Mouse (Mus musculus) embryonic facial prominence, embryonic 15.5 days (tissue): ENCODE data around the gene Ddah2. TPM values are rescaled to one million over a fixed set of nuclear protein-coding genes. Genes with fewer than 3 reads are reported as not detected.
A peak's percentile ranks its signal among the peaks of the same experiment; 100 is the strongest.

Experiments
- ATAC-seq: fragments of 200-750 bp; cut with Nextera tagmentation; 2 replicates; pipeline ENCODE4 v1.8.0; 2017; ENCODE audit warnings: low read depth, moderate TSS enrichment; ENCODE audit not compliant: insufficient number of reproducible peaks, low FRiP score, low TSS enrichment
- H3K27ac ChIP-seq: fragments of 300-500 bp; sonication (generic); replicated peaks from 2 replicates; pipeline ENCODE4 v1.5.1; 2015; ENCODE audit warnings: mild to moderate bottlenecking, inconsistent platforms
- H3K27me3 ChIP-seq: fragments of 300-500 bp; sonication (generic); 2 replicates; pipeline ENCODE4 v1.6.1; 2015; ENCODE audit warnings: inconsistent platforms
- H3K36me3 ChIP-seq: fragments of 300-500 bp; sonication (generic); 2 replicates; pipeline ENCODE4 v1.6.1; 2015; ENCODE audit warnings: mild to moderate bottlenecking, inconsistent platforms
- H3K4me1 ChIP-seq: fragments of 300-500 bp; sonication (generic); 2 replicates; pipeline ENCODE4 v1.6.1; 2015; ENCODE audit warnings: inconsistent platforms
- H3K4me2 ChIP-seq: fragments of 300-500 bp; sonication (generic); replicated peaks from 2 replicates; pipeline ENCODE4 v1.6.1; 2015; ENCODE audit warnings: mild to moderate bottlenecking, inconsistent platforms
- H3K4me3 ChIP-seq: fragments of 300-500 bp; sonication (generic); replicated peaks from 2 replicates; pipeline ENCODE4 v1.5.1; 2015; ENCODE audit warnings: mild to moderate bottlenecking, inconsistent platforms
- H3K9ac ChIP-seq: fragments of 300-500 bp; sonication (generic); 2 replicates; pipeline ENCODE4 v1.6.1; 2015; ENCODE audit warnings: inconsistent platforms
- H3K9me3 ChIP-seq: fragments of 300-500 bp; sonication (generic); replicated peaks from 2 replicates; pipeline ENCODE4 v1.6.1; 2016; ENCODE audit warnings: inconsistent platforms
- WGBS: fragments of 180-500 bp; shearing (Covaris S2); methylation state at CpG from one replicate; pipeline ENCODE4 v1.1.7; 2015; 5-methylcytosine and 5-hydroxymethylcytosine counted together
- polyA plus RNA-seq: library from polyadenylated mRNA; unstranded; fragments of >200 nt; fragmentation: Nextera tagmentation; extraction: Ambion mirVana; gene quantifications from 2 replicates; pipeline ENCODE4 v1.2.1, GENCODE M21; 2015

Gene Ddah2
- polyA plus RNA-seq, 1 experiment from 2014 or later = 319 TPM

DNA sequence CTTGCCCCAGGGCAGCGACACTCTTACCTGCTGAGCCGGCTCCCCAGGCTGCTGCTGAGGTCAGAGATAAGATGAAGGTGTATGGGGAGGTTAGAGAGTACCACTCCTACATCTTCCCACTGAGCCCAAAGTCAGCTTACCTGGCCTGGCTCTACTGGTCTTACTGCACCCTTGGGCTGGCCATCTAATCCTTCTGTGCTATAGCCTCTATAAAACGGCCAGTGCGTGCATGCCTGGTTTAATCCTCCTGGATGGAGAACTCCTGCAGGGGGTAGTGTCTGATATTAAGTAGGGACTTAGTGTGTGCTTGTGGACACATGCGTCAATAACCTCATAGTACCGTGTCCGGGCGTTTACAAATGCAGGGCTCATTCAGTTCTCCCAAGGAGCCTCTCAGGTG lies 38.3 kb upstream of the Ddah2 start:
- WGBS = 80% methylated on average over 8 of the region's 8 CpGs
- Histone ChIP-seq H3K36me3 (peaks cover 13% of the 10 kb centered on the region), H3K9ac (no peak overlapping the region)

DNA sequence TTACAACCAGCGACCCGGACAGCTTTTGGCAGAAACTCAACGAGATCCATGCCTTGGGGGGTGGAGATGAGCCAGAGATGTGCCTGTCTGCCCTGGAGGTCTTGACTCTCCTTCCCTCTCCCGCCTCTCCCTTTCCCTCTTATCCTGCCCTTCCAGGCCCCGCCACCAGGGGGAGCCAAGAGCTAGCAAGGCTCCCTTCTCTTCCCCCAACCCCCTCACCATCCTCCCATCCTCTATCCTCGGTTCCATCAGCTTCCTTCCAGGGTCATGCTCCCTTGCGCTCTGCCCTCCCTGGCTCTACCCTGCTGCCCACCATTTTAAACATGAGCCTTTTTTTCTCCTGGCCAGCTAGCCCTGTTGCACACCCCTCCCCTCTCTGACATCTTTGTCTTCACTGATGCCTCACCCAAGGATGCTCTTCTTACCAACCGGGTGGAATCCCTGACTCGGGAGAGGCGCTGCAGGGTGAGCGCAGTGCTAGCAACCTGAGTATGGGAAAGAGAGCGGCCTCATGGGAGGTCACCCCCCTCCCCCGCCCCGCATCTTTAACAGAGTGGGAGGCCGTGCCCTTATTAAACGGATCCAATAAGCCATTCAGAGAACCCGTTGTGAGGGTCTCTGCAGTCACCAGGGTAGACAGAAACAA lies 37.5 kb upstream of the Ddah2 start:
- Histone ChIP-seq H3K9ac (no peak overlapping the region), H3K36me3 (peaks cover 6% of the 10 kb centered on the region; the same call in 1 of the 2 replicates), H3K9me3 (no peaks in the 10 kb centered on the region), H3K27ac (no peak overlapping the region), H3K27me3 (no peaks in the 10 kb centered on the region), H3K4me1 (peaks cover 32% of the 10 kb centered on the region), H3K4me3 (0 out of 2 replicates have a peak overlapping the region, but pooled peaks have one; percentile 2), H3K4me2 (peak overlapping the region; percentile 28; the same call in 1 of the 2 replicates)
- WGBS = 8% methylated on average over 17 of the region's 17 CpGs
- peak; percentile 26; the same call in 1 of the 2 replicates for ATAC-seq

More for the DNA sequence above, 38.3 kb upstream of the Ddah2 start:
- Histone ChIP-seq H3K4me2 (no peak overlapping the region), H3K9me3 (no peaks in the 10 kb centered on the region), H3K4me1 (peaks cover 30% of the 10 kb centered on the region), H3K27me3 (no peaks in the 10 kb centered on the region), H3K4me3 (no peak overlapping the region), H3K27ac (no peak overlapping the region)
- no peak for ATAC-seq

DNA sequence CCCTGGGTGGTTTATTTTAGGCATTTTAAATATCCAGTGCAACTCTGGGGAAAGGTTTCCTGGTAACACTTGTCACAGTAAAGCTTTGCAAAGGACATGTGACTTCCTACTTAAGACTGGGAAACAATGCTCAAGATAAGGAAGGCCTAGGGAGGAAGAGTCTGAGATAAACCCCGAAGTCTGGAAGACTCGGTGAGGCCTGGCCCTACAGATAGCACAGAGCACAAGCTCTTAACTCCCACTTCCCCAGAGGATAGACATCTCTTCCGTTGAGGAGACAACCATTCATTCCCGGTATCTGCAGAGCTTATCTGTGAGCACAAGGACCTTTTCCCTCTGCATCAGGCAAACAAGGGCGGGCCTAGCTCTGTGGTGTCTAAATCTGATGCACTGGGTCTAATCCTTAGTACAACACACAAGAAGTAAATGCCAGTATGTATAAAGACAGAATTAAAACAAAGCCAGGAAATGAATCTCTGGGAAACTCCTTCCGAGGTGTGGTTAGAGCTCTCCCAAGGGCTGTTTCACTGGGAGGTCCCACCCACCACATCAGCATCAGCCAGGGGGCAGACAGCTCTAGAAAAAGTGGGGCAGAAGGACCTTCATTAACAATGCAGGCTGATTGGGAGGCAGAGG lies 36.9 kb upstream of the Ddah2 start:
- Histone ChIP-seq H3K4me2 (no peak overlapping the region), H3K9me3 (no peaks in the 10 kb centered on the region), H3K9ac (no peak overlapping the region), H3K27me3 (no peaks in the 10 kb centered on the region), H3K27ac (no peak overlapping the region), H3K4me1 (peaks cover 31% of the 10 kb centered on the region), H3K36me3 (0 out of 2 replicates have a peak, but pooled peaks cover 1% of the 10 kb centered on the region), H3K4me3 (no peak overlapping the region)
- no peak for ATAC-seq
- 54% methylated on average over 6 of the region's 6 CpGs for WGBS

DNA sequence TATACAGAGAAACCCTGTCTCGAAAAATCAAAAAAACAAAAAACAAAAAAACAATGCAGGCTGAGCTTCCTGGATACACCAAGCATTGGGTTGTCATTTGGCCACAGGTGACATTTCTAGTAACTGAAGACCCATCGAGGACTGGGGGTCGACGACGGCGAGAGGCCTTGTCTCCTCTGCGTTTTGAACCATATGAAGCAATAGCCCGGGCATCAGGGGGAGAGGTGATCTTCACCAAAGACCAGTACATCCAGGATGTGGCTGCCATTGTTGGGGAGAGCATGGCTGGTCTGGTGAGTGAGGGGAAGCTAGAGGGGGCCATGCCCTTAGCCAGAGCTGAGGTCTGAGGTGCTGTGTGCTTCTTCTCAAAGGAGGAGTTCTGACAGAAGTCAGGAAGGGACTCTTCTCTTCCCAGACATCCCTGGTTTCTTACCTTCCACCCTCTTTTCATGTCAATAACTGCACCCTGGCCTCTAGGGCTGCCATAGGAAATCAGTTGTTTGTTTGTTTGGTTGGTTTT lies 36.2 kb upstream of the Ddah2 start:
- H3K27ac ChIP-seq = no peak overlapping the region
- H3K4me3 ChIP-seq = no peak overlapping the region
- H3K27me3 ChIP-seq = no peaks in the 10 kb centered on the region
- WGBS = 91% methylated on average over 8 of the region's 8 CpGs
- H3K9ac ChIP-seq = no peak overlapping the region
- H3K9me3 ChIP-seq = no peaks in the 10 kb centered on the region
- H3K36me3 ChIP-seq = no peaks in the 10 kb centered on the region
- peaks cover 37% of the 10 kb centered on the region for H3K4me1 ChIP-seq
- ATAC-seq = no peak
- no peak overlapping the region for H3K4me2 ChIP-seq

DNA sequence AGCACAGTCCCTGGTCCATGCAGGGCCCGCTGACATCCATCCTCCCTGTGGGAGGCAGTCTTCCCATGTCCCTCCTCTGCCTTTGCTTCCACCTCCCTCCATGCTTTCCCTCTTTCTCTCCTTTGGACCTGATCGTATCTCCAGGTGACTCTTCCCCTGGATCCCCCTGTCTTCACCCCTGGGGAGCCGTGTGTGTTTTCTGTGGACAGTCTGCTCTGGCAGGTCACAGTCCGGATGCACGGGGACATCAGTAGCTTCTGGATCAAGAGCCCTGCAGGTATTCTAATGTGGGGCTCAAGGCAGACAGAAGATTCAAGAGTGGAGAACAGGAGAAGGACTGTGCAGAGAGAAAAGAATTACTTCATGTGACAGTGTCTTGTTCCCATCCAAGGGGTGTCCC lies 35.6 kb upstream of the Ddah2 start:
- 87% methylated on average over 5 of the region's 5 CpGs for WGBS

DNA sequence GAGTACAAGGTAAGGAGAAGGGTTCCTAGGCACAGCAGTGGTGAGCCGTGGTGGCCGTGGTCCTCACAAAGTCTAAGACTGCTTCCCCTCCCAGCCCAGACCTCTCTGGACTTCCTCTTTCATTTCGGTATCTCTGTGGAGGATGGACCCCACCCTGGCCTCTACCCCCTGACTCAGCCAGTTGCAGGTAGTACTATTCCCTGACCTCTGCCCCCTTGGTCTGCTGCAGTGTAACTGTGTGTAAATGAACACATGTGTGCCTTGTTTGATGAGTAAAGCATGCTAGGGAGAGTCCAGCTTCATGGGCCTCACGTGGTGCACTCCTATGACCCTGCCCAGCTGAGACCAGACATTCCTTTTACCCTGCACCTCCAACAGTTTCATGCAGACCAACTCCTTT lies 35.1 kb upstream of the Ddah2 start:
- Histone ChIP-seq H3K27ac (no peak overlapping the region), H3K27me3 (no peaks in the 10 kb centered on the region), H3K9me3 (no peaks in the 10 kb centered on the region), H3K4me3 (no peak overlapping the region), H3K4me1 (peaks cover 48% of the 10 kb centered on the region), H3K9ac (no peak overlapping the region), H3K4me2 (no peak overlapping the region), H3K36me3 (no peaks in the 10 kb centered on the region)
- WGBS = 63% methylated on average over 4 of the region's 4 CpGs
- ATAC-seq = no peak

More for the DNA sequence above, 35.6 kb upstream of the Ddah2 start:
- peaks cover 42% of the 10 kb centered on the region for H3K4me1 ChIP-seq
- no peak overlapping the region for H3K4me3 ChIP-seq
- H3K9me3 ChIP-seq = no peaks in the 10 kb centered on the region
- no peaks in the 10 kb centered on the region for H3K36me3 ChIP-seq
- H3K27me3 ChIP-seq = no peaks in the 10 kb centered on the region
- no peak for ATAC-seq
- H3K9ac ChIP-seq = no peak overlapping the region
- no peak overlapping the region for H3K4me2 ChIP-seq
- no peak overlapping the region for H3K27ac ChIP-seq

DNA sequence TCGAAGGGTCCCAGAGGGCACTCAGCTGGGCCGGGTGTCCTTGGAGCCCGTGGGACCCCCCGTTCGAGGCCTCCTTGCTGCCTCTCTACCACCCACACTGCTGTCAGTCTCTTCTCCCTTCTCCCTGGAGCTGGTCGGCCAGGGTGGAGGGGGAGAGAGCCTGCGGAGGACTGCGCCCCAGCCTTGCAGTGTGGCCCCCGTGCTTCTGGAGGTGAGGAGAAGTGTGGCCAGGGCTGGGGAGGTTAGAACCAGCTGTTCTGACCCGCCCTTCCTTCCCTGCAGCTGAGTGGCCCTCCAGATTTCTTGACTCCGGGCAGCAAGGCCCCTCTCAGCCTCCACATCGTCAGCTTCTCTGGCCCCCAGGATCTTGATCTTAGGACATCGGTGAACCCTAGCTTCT lies 34.6 kb upstream of the Ddah2 start:
- no peak overlapping the region for H3K4me3 ChIP-seq
- 66% methylated on average over 13 of the region's 13 CpGs for WGBS
- no peaks in the 10 kb centered on the region for H3K9me3 ChIP-seq
- no peaks in the 10 kb centered on the region for H3K36me3 ChIP-seq
- peaks cover 53% of the 10 kb centered on the region for H3K4me1 ChIP-seq
- no peak for ATAC-seq
- no peaks in the 10 kb centered on the region for H3K27me3 ChIP-seq
- no peak overlapping the region for H3K9ac ChIP-seq
- no peak overlapping the region for H3K4me2 ChIP-seq
- no peak overlapping the region for H3K27ac ChIP-seq

DNA sequence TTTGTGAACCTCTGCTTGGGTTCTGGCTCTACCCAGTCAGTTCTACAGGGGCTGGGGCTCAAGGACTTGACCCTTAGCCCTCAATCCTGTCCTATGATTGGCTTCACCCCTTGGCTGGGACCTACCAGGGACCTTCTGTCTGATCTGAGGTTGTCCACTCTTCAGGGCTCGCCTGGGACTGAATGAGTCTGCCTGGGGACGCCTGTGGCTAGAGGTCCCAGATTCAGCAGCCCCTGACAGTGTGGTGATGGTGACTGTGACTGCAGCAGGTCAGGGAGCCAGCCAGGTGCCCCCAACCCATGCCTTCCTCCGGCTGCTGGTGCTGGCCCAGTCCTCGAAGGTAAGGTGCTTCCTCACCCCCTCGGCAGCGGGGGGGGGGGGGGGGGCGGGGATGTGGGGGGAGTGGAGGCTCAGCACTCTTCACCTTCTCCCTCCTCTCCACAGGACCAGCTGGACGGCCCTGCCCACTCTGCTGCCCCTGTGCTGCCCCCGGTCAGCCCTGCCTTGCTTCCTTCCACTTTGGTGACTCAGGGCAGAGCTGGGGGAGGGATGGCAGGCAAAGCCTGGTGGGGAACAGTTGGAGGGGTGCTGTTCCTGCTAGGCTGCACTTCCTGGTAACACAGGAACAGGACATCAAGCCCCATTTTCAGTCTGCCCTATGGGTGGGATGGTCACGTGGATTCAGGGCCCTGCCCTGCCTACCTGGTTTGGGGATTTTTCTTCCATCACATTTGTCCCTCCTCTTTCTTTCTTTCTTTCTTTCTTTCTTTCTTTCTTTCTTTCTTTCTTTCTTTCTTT lies 33.9 kb upstream of the Ddah2 start:
- Histone ChIP-seq H3K36me3 (no peaks in the 10 kb centered on the region), H3K4me3 (no peak overlapping the region), H3K4me2 (no peak overlapping the region), H3K27me3 (no peaks in the 10 kb centered on the region), H3K27ac (no peak overlapping the region), H3K9me3 (no peaks in the 10 kb centered on the region), H3K4me1 (peaks cover 58% of the 10 kb centered on the region), H3K9ac (no peak overlapping the region)
- 61% methylated on average over 10 of the region's 10 CpGs for WGBS
- ATAC-seq = no peak

DNA sequence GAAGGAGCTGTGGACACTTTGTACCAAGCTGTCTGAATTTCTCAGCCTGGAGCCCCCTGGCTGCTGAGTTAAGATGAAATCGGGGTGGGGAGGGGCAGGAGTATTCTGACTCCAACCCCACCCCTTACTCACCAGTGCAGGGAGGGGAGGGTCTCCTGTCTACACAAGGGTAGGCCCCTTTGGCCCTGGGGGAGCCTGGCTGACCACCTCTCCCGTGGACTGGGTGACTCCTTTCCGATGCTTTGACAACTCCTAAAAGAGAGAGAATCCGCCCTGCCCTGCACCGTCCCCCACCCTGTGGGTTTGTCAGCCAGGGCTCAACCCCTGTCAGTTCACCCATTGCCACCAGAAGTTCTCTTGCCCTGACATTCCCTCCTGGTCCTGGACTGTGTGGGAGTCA lies 32.6 kb upstream of the Ddah2 start:
- H3K4me1 ChIP-seq = peaks cover 56% of the 10 kb centered on the region
- H3K27me3 ChIP-seq = no peaks in the 10 kb centered on the region
- H3K4me2 ChIP-seq = peak overlapping the region; percentile 33
- ATAC-seq = no peak
- peak overlapping the region; percentile 74 for H3K27ac ChIP-seq
- H3K36me3 ChIP-seq = no peaks in the 10 kb centered on the region
- H3K4me3 ChIP-seq = peak overlapping the region; percentile 12; the same call in 1 of the 2 replicates
- no peaks in the 10 kb centered on the region for H3K9me3 ChIP-seq
- H3K9ac ChIP-seq = 0 out of 2 replicates have a peak overlapping the region, but pooled peaks have one; percentile 2
- 59% methylated on average over 5 of the region's 5 CpGs for WGBS

DNA sequence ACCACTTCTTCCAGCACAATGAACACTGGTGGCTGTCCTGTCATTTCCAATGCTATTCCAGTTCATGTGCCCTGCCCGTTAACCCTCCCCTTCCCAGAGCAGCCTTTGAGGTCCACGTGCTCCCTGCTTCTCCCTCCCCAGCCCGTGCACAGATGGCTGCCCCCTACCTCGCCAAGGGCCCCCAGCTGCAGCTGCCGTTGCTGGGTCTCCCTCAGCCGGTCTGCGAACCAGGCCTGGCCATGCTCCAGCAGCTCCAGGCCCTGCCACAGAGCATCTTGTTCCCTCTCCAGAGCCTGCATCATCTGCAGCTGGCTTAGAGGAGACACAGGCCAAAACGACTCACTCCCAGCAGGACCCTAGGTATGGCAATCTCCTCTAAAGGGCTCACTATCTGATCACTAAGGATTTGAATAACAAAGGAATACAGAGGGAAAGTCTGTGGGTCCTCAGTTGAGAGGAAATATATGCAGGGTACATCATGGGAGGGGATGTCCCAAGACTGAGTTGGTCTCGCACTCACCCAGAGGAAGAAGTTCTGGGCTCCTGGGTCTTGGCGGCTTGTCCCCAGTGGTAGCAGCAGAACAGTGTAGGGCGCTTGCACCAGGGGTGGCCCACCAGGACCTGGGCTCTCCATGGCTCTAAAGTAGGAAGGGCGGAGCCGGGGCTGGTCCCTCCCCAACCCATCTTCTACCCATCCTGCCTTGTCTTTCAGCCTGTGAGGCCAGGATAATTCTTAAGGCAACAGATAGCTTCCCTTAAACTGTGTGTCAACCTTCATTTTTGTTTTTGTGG lies 31.4 kb upstream of the Ddah2 start, which contains the start of gene Sapcd1:
Gene Sapcd1, minus strand, starts transcription at position 740 of the 792 bp plus-strand sequence.
- no peaks in the 10 kb centered on the region for H3K36me3 ChIP-seq
- peak within 1 kb of the TSS; percentile 74 for H3K27ac ChIP-seq
- H3K4me1 ChIP-seq = peaks cover 52% of the 10 kb centered on the region
- 27% methylated on average over 13 of the region's 13 CpGs for WGBS
- no peaks in the 10 kb centered on the region for H3K27me3 ChIP-seq
- no peaks in the 10 kb centered on the region for H3K9me3 ChIP-seq
- peak; percentile 83 for ATAC-seq
- peak within 1 kb of the TSS; percentile 16 for H3K4me3 ChIP-seq
- peak within 1 kb of the TSS; percentile 27; the same call in 1 of the 2 replicates for H3K9ac ChIP-seq
- H3K4me2 ChIP-seq = peak within 1 kb of the TSS; percentile 34
